Mouse (Mus musculus) B cell, adult 2 months (primary cell): Measurements from ENCODE around the gene Kif26b.

ENCODE experiments used
- DNase-seq, 2 experiments: peaks; one replicate each; pipeline ENCODE4 v3.0.0; 2022

The Kif26b gene

GRCm38 (mm10) chr1:178667808-178668207 lies 138.9 kb downstream of the Kif26b start:
- no peak for DNase-seq

- no peak for DNase-seq
These were observed 140.0 kb downstream of the Kif26b start for GRCm38 (mm10) chr1:178668907-178669306.

- no peak for DNase-seq
These were observed 144.1 kb downstream of the Kif26b start for GRCm38 (mm10) chr1:178673051-178673450.

GRCm38 (mm10) chr1:178673506-178673905 lies 144.6 kb downstream of the Kif26b start:
- DNase-seq, result no peak

GRCm38 (mm10) chr1:178675542-178676252 lies 146.8 kb downstream of the Kif26b start:
- no peak for DNase-seq

- no peak for DNase-seq
These were observed 148.2 kb downstream of the Kif26b start for GRCm38 (mm10) chr1:178677160-178677559.

- no peak for DNase-seq
These were observed 148.8 kb downstream of the Kif26b start for GRCm38 (mm10) chr1:178677630-178678221.

GRCm38 (mm10) chr1:178683631-178684030 lies 154.7 kb downstream of the Kif26b start:
- DNase-seq, result no peak

- DNase-seq, result no peak
These were observed 156.2 kb downstream of the Kif26b start for GRCm38 (mm10) chr1:178684991-178685680.

GRCm38 (mm10) chr1:178686881-178687280 lies 158.0 kb downstream of the Kif26b start:
- no peak for DNase-seq

GRCm38 (mm10) chr1:178689512-178689911 lies 160.6 kb downstream of the Kif26b start:
- no peak for DNase-seq

- DNase-seq, result no peak
These were observed 162.8 kb downstream of the Kif26b start for GRCm38 (mm10) chr1:178691679-178692078.

GRCm38 (mm10) chr1:178700102-178700501 lies 171.2 kb downstream of the Kif26b start:
- no peak for DNase-seq

- DNase-seq, result no peak
These were observed 174.6 kb downstream of the Kif26b start for GRCm38 (mm10) chr1:178703496-178703895.

- DNase-seq, result no peak
These were observed 179.0 kb downstream of the Kif26b start for GRCm38 (mm10) chr1:178707925-178708351.

- no peak for DNase-seq
These were observed 179.4 kb downstream of the Kif26b start for GRCm38 (mm10) chr1:178708356-178708755.

- no peak for DNase-seq
These were observed 183.4 kb downstream of the Kif26b start for GRCm38 (mm10) chr1:178712189-178712873.

- no peak for DNase-seq
These were observed 185.3 kb downstream of the Kif26b start for GRCm38 (mm10) chr1:178714209-178714608.

- no peak for DNase-seq
These were observed 187.5 kb downstream of the Kif26b start for GRCm38 (mm10) chr1:178716411-178716810.

GRCm38 (mm10) chr1:178720821-178721220 lies 191.9 kb downstream of the Kif26b start:
- DNase-seq, result no peak

- no peak for DNase-seq
These were observed 193.9 kb downstream of the Kif26b start for GRCm38 (mm10) chr1:178722793-178723192.

GRCm38 (mm10) chr1:178725536-178725935 lies 196.6 kb downstream of the Kif26b start:
- no peak for DNase-seq

- no peak for DNase-seq
These were observed 199.3 kb downstream of the Kif26b start for GRCm38 (mm10) chr1:178728256-178728655.
